Mouse (Mus musculus) cerebellum, adult 2 months (tissue): ENCODE data around the gene 5031439G07Rik.

Source experiments
- CTCF ChIP-seq: fragments of 200-500 bp; IDR thresholded peaks from 2 replicates; pipeline ENCODE4 v1.5.1; 2011; ENCODE audit warnings: low read depth, mild to moderate bottlenecking, control low read depth, low read length, moderate library complexity, borderline replicate concordance; ENCODE audit not compliant: insufficient read depth
- POLR2A ChIP-seq: fragments of 200-500 bp; IDR thresholded peaks from 2 replicates; pipeline ENCODE4 v1.6.1; 2011; ENCODE audit warnings: low read length, control low read depth, borderline replicate concordance; ENCODE audit not compliant: insufficient read depth

GRCm38 (mm10) chr15:85016951-85017664 lies 28.8 kb upstream of the 5031439G07Rik start, which contains the start of gene Upk3a:
- TF ChIP-seq CTCF (no peak), POLR2A (no peak)
